Mouse (Mus musculus) forebrain, embryonic 14.5 days (tissue): Measurements from ENCODE around the gene Nufip1. TPM values are rescaled to one million over a fixed set of nuclear protein-coding genes. Genes with fewer than 3 reads are reported as not detected.
A peak's percentile ranks its signal among the peaks of the same experiment; 100 is the strongest.

Source experiments
- ATAC-seq: fragments of 200-750 bp; cut with Nextera tagmentation; 2 replicates; pipeline ENCODE4 v1.8.0; 2017; ENCODE audit warnings: mild to moderate bottlenecking, moderate library complexity
- DNase-seq: peaks from one replicate; pipeline ENCODE4 v3.0.0-alpha.2; 2015; ENCODE audit warnings: low spot score
- H3K27ac ChIP-seq: fragments of 300-500 bp; sonication (generic); 2 replicates; pipeline ENCODE4 v1.5.1; 2014; ENCODE audit warnings: low read depth, mild to moderate bottlenecking, control low read depth, low read length, moderate library complexity
- H3K27me3 ChIP-seq: fragments of 300-500 bp; sonication (generic); replicated peaks from 2 replicates; pipeline ENCODE4 v1.6.1; 2014; ENCODE audit warnings: low read length, control low read depth, mixed read lengths; ENCODE audit not compliant: control insufficient read depth, insufficient read depth
- H3K36me3 ChIP-seq: fragments of 300-500 bp; sonication (generic); 2 replicates; pipeline ENCODE4 v1.6.1; 2014; ENCODE audit warnings: low read length, control low read depth; ENCODE audit not compliant: control insufficient read depth, insufficient read depth
- H3K4me1 ChIP-seq: fragments of 300-500 bp; sonication (generic); 2 replicates; pipeline ENCODE4 v1.6.1; 2014; ENCODE audit warnings: antibody characterized with exemption, low read length, control low read depth; ENCODE audit not compliant: control insufficient read depth, insufficient read depth
- H3K4me2 ChIP-seq: fragments of 300-500 bp; sonication (generic); 2 replicates; pipeline ENCODE4 v1.6.1; 2014; ENCODE audit warnings: mild to moderate bottlenecking, control low read depth, low read length
- H3K4me3 ChIP-seq: fragments of 300-500 bp; sonication (generic); 2 replicates; pipeline ENCODE4 v1.5.1; 2014; ENCODE audit warnings: low read depth, low read length, control low read depth
- H3K9ac ChIP-seq: fragments of 300-500 bp; sonication (generic); 2 replicates; pipeline ENCODE4 v1.6.1; 2014; ENCODE audit warnings: mild to moderate bottlenecking, low read length, control low read depth, moderate library complexity
- H3K9me3 ChIP-seq: fragments of 300-500 bp; sonication (generic); replicated peaks from 2 replicates; pipeline ENCODE4 v1.6.1; 2016; ENCODE audit warnings: low read length, control low read depth, mixed read lengths; ENCODE audit not compliant: control insufficient read depth
- whole genome bisulfite sequencing: fragments of 180-500 bp; shearing (Covaris S2); extraction: QIAGEN DNeasy Blood & Tissue Kit; methylation state at CpG from one replicate; pipeline ENCODE4 v1.1.7; 2014; 5-methylcytosine and 5-hydroxymethylcytosine counted together
- polyA plus RNA-seq: library from polyadenylated mRNA; unstranded; fragments of >200 nt; fragmentation: Nextera tagmentation; extraction: Ambion mirVana; gene quantifications from 2 replicates; pipeline ENCODE4 v1.2.1, GENCODE M21; 2014

Gene Nufip1
- polyA plus RNA-seq, 1 experiment from 2014 or later, result 13.8 TPM

- Histone ChIP-seq H3K27me3 (no peaks in the 10 kb centered on the region), H3K9ac (no peak overlapping the region), H3K27ac (peak overlapping the region; percentile 27; the same call in 1 of the 2 replicates), H3K9me3 (no peaks in the 10 kb centered on the region), H3K4me3 (no peak overlapping the region), H3K4me1 (peaks cover 17% of the 10 kb centered on the region), H3K4me2 (peak overlapping the region; percentile 8; the same call in 1 of the 2 replicates), H3K36me3 (no peaks in the 10 kb centered on the region)
- 30% methylated on average over 13 of the region's 13 CpGs for WGBS
- ATAC-seq, result peak; percentile 36; the same call in 1 of the 2 replicates
- DNase-seq, result peak; percentile 76
Observed at GRCm38 (mm10) chr14:76149531-76150179, 39.0 kb downstream of the Nufip1 start.

GRCm38 (mm10) chr14:76150499-76150898 lies 39.8 kb downstream of the Nufip1 start:
- no peaks in the 10 kb centered on the region for H3K36me3 ChIP-seq
- H3K4me2 ChIP-seq, result no peak overlapping the region
- ATAC-seq (no peak), DNase-seq (no peak)
- H3K9me3 ChIP-seq, result no peaks in the 10 kb centered on the region
- no peak overlapping the region for H3K4me3 ChIP-seq
- no peaks in the 10 kb centered on the region for H3K27me3 ChIP-seq
- no peak overlapping the region for H3K27ac ChIP-seq
- no peak overlapping the region for H3K9ac ChIP-seq
- peaks cover 17% of the 10 kb centered on the region for H3K4me1 ChIP-seq
- WGBS, result 67% methylated on average over 11 of the region's 11 CpGs

GRCm38 (mm10) chr14:76151011-76151410 lies 40.3 kb downstream of the Nufip1 start:
- H3K27ac ChIP-seq, result no peak overlapping the region
- H3K36me3 ChIP-seq, result no peaks in the 10 kb centered on the region
- no peak overlapping the region for H3K4me3 ChIP-seq
- no peak overlapping the region for H3K4me2 ChIP-seq
- peaks cover 17% of the 10 kb centered on the region for H3K4me1 ChIP-seq
- DNase-seq (no peak), ATAC-seq (no peak)
- H3K27me3 ChIP-seq, result no peaks in the 10 kb centered on the region
- WGBS, result 70% methylated on average over 2 of the region's 2 CpGs
- no peaks in the 10 kb centered on the region for H3K9me3 ChIP-seq
- H3K9ac ChIP-seq, result no peak overlapping the region

- WGBS, result under 1% methylated on average over 10 of the region's 10 CpGs
- Histone ChIP-seq H3K4me2 (peak overlapping the region; percentile 54), H3K9ac (peak overlapping the region; percentile 79), H3K4me3 (peak overlapping the region; percentile 55), H3K27ac (peak overlapping the region; percentile 95; the same call in 1 of the 2 replicates), H3K36me3 (no peaks in the 10 kb centered on the region), H3K4me1 (peaks cover 17% of the 10 kb centered on the region), H3K27me3 (no peaks in the 10 kb centered on the region), H3K9me3 (no peaks in the 10 kb centered on the region)
- ATAC-seq, result no peak
- no peak for DNase-seq
Observed at GRCm38 (mm10) chr14:76151820-76152161, 41.1 kb downstream of the Nufip1 start.

GRCm38 (mm10) chr14:76152162-76153002 lies 41.7 kb downstream of the Nufip1 start:
- ATAC-seq, result peak; percentile 94
- Histone ChIP-seq H3K27ac (peak overlapping the region; percentile 95), H3K27me3 (no peaks in the 10 kb centered on the region), H3K9ac (peak overlapping the region; percentile 79), H3K4me3 (peak overlapping the region; percentile 55), H3K9me3 (no peaks in the 10 kb centered on the region), H3K36me3 (no peaks in the 10 kb centered on the region), H3K4me2 (peak overlapping the region; percentile 54), H3K4me1 (peaks cover 17% of the 10 kb centered on the region)
- peak; percentile 98 for DNase-seq
- WGBS, result under 1% methylated on average over 41 of the region's 41 CpGs

GRCm38 (mm10) chr14:76153003-76153675 lies 42.4 kb downstream of the Nufip1 start:
- Histone ChIP-seq H3K9me3 (no peaks in the 10 kb centered on the region), H3K36me3 (no peaks in the 10 kb centered on the region), H3K4me1 (peaks cover 17% of the 10 kb centered on the region), H3K4me3 (peak overlapping the region; percentile 55), H3K27ac (peak overlapping the region; percentile 95), H3K9ac (peak overlapping the region; percentile 49), H3K4me2 (peak overlapping the region; percentile 48), H3K27me3 (no peaks in the 10 kb centered on the region)
- WGBS, result 3% methylated on average over 24 of the region's 24 CpGs
- peak; percentile 32 for DNase-seq
- ATAC-seq, result peak; percentile 13; the same call in 1 of the 2 replicates

GRCm38 (mm10) chr14:76153828-76154227 lies 43.1 kb downstream of the Nufip1 start:
- H3K9me3 ChIP-seq, result no peaks in the 10 kb centered on the region
- H3K27ac ChIP-seq, result no peak overlapping the region
- H3K9ac ChIP-seq, result no peak overlapping the region
- H3K36me3 ChIP-seq, result no peaks in the 10 kb centered on the region
- ATAC-seq (no peak), DNase-seq (no peak)
- no peaks in the 10 kb centered on the region for H3K27me3 ChIP-seq
- 24% methylated on average over 6 of the region's 6 CpGs for WGBS
- peaks cover 17% of the 10 kb centered on the region for H3K4me1 ChIP-seq
- no peak overlapping the region for H3K4me3 ChIP-seq
- peak overlapping the region; percentile 48; the same call in 1 of the 2 replicates for H3K4me2 ChIP-seq

- Histone ChIP-seq H3K9ac (no peak overlapping the region), H3K9me3 (no peaks in the 10 kb centered on the region), H3K27ac (no peak overlapping the region), H3K4me3 (no peak overlapping the region), H3K4me2 (no peak overlapping the region), H3K36me3 (no peaks in the 10 kb centered on the region), H3K4me1 (peaks cover 3% of the 10 kb centered on the region), H3K27me3 (no peaks in the 10 kb centered on the region)
- DNase-seq, result no peak
- no peak for ATAC-seq
- WGBS, result 60% methylated on average over 5 of the region's 5 CpGs
Observed at GRCm38 (mm10) chr14:76158192-76158785, 47.6 kb downstream of the Nufip1 start.
